Mouse (Mus musculus): ENCODE data around the gene Tet3.
"Not testable (repeated sequence)": the region's sequence is repeated elsewhere in the genome, so short reads cannot be mapped to it uniquely, and the experiment has no call there.

Gene Tet3

GRCm38 (mm10) chr6:83345285-83345684 lies 113.6 kb downstream of the Tet3 start:
- not testable (repeated sequence) for DNase-seq (ENCODE audit: extremely low read depth, insufficient read length, low spot score)

- DNase-seq (ENCODE audit: extremely low read depth, insufficient read length, low spot score): no peak
Measured at GRCm38 (mm10) chr6:83342957-83343356, 115.9 kb downstream of the Tet3 start.

GRCm38 (mm10) chr6:83341387-83341786 lies 117.5 kb downstream of the Tet3 start:
- DNase-seq (ENCODE audit: extremely low read depth, insufficient read length, low spot score): no peak

DNA sequence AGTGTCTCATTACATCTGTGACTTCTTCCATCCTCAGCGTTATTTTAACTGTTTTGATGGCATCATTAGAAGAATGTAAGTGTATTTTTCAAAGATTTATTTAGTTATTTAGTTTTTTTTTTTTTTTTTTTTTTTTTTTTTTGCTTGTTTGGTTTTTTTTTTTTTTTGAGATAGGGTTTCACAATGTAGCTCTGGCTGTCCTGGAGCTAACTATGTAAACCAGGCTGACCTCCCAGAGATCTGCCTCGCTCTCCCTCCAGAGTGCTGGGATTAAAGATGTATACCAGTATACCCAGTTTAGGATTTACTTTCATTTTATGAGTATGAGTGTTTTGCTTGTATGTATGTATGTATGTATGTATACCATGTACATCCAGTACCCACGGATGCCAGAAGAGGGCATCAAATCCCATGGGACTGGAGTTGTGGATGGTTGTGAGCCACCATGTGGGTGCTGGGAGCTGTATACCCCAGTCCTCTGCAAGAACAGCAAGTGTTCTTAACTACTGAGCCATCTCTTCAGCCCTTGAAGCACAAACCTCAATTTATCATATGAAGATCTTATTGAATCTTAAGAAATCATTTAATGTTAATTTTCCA lies 131.2 kb downstream of the Tet3 start:
- no peak for DNase-seq (ENCODE audit: extremely low read depth, insufficient read length, low spot score)

DNA sequence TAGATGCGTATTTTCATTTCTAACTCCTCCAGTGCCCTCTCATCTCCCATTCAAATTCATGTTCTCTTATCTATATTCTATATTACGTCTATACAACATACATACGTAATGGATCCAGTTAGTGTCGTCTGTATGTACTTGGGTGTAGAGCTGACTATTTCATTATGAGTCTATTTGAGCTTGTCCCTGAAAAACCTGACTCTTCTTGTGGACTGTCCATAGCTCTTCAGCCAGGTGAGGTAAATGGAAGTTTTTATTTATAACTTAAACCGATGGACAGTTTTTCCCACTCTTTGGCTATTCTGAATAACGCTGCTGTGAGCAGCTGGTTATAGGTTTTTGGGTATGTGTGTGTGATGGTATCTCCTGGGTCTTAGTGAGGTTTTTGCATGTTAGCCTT lies 132.1 kb downstream of the Tet3 start:
- no peak for DNase-seq (ENCODE audit: extremely low read depth, insufficient read length, low spot score)

DNA sequence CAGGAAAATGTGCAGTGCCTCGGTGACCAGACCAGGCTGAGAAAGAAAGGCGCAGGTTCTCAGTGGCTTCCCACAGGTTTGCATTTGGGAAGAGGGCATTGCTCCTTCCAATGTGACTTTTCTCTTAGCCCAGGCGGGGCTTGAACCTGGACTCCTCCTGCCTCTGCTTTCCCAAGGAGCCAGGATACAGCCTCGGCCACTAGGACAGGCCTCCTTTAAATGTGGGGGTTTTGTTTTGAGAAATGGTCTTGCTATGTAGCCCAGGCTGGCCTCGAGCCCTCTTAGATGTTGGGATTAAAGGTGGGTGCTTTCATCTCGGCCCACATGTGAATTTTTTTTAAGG lies 132.5 kb downstream of the Tet3 start:
- no peak for DNase-seq (ENCODE audit: extremely low read depth, insufficient read length, low spot score)

GRCm38 (mm10) chr6:83325525-83326393 lies 133.1 kb downstream of the Tet3 start, which contains the start of the genes Mthfd2 and Mob1a:
TSS of gene Mthfd2 (minus strand) at chr6:83325908.
TSS of gene Mob1a (plus strand) at chr6:83326016.
- DNase-seq (ENCODE audit: extremely low read depth, insufficient read length, low spot score): peak; percentile 94

GRCm38 (mm10) chr6:83323652-83324419 lies 135.0 kb downstream of the Tet3 start:
- no peak for DNase-seq (ENCODE audit: extremely low read depth, insufficient read length, low spot score)

DNA sequence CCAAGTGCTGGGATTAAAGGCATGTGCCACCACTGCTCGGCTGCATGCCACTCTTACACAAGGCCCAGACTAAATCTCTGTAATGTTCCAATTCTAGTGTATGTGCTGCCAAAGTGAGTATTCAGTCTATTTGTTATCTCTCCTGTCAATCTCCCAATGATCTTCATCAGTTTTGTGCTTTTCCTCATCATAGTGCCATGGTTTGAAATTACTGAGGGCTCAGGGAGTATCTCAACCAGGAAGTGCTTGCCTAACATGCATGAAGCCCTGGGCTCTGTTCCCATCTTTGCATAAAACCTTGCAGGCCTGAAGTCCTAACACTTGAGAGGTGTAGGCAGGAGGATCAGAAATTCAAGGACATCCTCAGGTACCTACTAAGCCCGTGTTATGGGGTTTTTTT lies 136.1 kb downstream of the Tet3 start:
- no peak for DNase-seq (ENCODE audit: extremely low read depth, insufficient read length, low spot score)

- no peak for DNase-seq (ENCODE audit: extremely low read depth, insufficient read length, low spot score)
Measured at GRCm38 (mm10) chr6:83321927-83322326, 137.0 kb downstream of the Tet3 start.

- DNase-seq (ENCODE audit: extremely low read depth, insufficient read length, low spot score): peak; percentile 91
Measured at GRCm38 (mm10) chr6:83317108-83317741, 141.7 kb downstream of the Tet3 start.

DNA sequence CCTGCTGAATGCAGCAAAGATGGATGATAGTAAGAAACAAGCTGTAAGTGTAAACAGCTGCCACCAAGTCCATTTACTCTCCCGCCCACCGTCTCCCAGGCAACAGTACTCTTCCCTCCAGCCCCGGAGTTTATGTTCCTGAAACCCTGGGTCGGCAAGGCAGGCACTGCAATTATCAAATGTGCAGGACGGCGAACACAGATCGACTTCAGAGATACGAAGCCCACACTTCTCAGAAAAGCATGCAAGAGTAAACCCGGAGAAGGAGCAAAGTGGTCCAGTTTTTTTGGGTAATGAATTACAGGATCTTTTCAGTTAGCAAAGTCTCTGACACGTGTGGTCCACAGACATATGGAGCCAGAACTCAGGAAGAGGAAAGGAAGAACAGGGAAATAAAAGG lies 142.9 kb downstream of the Tet3 start:
- peak; percentile 25 for DNase-seq (ENCODE audit: extremely low read depth, insufficient read length, low spot score)

DNA sequence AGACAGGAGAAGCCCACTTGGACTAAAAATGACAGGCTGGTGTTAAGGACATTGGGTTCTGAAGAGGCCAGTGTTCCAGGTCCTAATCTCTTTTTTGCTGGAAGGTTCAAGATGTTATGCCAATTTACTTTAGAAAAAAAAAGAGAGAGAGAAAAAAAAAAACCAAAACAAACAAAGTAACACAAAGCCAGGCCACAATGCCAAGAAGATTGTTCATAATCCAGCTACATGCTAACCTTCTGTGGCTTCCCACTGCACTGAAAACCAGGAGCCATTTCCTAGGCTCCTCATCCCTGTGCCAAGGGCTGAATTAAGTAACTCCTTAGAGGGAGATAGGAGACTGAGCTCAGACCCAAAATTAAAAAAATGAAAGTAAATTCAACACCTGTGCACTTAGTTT lies 143.6 kb downstream of the Tet3 start:
- no peak for DNase-seq (ENCODE audit: extremely low read depth, insufficient read length, low spot score)

DNA sequence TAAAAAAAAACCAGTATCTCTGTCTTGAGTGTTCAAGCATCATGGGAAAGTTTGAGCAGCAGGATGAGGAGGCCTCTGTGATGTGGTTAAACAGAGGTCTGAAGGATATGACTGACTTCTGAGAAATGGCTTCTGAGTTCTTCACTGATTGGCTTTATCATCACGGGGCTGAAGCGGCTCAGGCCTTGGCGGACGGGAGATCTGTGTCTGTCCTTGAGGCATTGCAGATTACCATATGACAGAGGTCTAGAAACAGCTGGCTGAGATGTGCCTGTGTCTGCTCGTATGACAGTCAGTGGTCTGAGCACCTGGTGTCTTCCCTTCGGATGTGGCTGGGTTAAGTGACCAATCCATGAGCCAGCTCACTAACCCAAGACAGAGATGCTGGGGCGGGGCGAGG lies 146.4 kb downstream of the Tet3 start:
- no peak for DNase-seq (ENCODE audit: extremely low read depth, insufficient read length, low spot score)
